Mouse (Mus musculus): ENCODE results near the gene Susd4.
A peak's percentile ranks its signal among the peaks of the same experiment; 100 is the strongest.

Susd4 gene

DNA sequence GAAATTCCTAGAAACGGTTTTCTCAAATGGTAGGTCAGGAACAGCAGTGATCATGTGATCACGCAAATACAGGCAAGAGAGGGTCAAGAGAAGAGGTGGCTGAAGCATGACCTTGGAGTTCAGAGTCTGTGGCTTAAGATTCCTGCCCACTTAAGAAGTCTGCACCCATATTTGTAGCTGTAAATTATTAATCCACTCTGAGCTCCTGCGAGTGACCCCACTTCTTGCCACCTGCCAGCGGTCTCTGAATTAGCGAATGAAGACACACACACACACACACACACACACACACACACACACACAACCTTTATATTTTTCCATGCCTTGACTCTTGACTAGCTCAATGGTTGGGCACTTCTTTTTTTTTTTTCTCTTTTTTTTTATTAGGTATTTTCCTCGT lies 99.7 kb downstream of the Susd4 start:
- DNase-seq = no peak

DNA sequence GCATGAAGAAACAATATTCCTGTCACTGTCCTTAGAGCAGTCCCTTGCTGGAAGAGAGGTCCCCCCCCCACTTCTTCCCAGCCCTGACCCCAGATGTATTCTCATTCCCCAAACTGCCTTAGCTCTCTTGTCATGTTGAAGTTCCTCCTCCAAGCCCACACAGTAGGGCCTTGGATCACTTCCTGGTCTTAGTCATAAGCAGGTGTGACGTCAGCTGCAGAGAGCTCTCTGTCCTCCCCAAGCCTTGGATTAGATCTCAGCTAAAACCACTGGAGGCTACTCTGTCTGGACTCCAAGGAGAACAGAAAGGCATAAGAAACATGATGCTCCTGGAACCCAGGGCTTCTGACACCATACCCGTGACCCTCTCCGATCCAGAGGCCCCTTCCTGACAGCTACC lies 104.2 kb downstream of the Susd4 start:
- no peak for DNase-seq

DNA sequence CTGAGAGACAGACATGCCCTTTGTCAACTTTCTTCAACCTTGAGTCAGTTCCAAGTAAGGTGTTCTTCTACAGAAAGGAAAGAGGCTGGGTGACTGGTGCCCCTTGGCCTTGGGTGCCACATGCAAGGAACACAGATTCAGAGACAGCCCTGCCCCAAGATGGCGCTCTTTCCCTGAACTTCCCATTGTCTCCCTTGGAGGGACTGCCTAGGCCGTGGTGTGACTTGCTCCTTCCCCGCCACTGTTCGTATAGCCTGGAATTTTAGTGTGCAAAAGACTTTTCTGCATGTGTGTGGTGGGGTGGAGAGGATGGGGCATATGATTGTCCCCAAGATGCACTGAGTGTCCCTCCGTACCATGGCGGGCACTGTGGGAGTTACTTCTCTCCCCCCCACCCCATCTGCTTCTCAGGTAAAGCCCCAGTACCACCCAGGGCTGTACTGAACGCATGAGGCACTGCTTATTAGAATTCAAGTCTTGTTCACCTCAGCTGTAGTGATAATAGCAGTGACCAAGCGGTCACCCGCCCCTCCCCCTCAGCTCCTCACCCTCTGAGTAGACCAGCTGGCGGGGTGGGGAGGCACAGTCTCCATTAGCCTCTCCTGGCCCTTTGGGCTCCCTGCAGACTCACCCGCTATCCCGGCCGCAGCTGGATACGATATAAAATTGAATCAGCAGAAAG lies 104.9 kb downstream of the Susd4 start:
- DNase-seq = no peak

DNA sequence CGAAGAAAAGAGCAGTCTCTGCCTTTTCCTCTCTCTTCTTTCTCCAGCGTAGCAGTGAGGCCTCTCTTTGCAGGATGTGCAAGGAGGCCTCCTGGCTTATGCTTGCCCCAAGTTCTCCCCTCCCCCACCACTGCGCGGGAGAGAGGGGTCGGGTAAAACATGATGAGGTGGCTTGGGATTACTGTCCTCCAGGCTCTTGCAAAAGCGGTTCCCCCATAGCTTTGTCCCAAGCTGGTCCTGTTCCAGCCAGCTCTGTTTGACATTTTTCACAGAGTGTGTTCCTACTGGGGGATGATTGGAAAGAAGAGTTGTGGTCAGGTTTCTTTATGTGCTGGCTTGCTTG lies 105.4 kb downstream of the Susd4 start:
- DNase-seq = no peak

DNA sequence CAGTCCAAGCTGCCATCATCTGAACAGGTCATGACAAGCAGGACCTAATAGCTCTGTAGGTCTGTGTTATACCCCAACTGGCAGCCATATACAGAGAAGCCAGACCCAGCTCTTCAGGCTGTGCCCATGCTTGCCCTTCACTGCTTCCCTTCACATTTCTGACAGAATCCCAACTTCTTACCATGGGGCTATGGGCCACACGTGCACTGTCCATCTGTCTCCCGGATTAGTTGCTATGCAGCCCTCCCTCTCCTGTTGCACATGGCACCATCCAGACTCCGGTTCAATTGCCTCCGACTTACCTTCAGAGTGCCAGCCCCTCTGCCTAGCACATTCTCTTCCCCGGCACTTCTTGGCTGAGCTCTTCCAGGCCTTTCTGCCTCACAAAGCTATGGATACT lies 114.5 kb downstream of the Susd4 start:
- DNase-seq = no peak

DNA sequence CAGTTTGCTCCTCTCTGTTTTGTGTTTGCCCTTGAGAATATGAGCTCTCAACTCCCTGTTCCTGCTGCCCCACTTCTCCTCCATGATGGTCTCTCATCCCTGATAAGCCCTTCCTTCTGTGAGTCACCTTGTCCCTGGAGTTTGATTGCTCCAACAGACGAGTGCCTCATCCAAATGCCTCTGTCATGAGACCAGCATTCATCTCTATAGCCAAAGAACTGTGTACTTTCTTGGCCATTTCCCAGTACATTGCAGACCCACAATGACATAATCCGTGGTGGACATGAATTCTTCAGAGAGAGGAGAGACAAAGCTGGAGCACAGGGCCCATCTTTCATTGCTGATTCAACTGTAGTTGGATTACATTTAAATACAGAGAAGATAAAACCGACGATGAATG lies 115.1 kb downstream of the Susd4 start:
- no peak for DNase-seq

DNA sequence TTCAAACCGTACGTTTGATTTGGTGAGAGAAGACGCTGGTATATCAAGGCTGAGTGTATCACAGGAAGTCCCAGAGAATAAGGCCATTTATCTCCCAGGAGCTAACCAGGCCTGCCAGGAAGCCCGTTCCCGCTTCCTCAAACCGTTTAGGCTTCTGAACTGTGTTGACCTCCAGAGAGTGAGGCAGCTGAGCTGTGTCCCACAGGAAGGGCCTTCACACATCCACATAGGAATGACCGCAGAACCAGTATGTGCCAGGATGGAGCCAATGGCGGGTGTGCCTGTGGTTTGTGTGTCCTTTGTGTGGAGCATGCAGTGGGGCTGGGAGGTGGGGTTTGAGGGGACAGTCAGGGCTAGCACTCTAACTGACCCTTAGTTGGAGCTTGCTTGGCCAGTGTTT lies 117.6 kb downstream of the Susd4 start:
- no peak for DNase-seq

DNA sequence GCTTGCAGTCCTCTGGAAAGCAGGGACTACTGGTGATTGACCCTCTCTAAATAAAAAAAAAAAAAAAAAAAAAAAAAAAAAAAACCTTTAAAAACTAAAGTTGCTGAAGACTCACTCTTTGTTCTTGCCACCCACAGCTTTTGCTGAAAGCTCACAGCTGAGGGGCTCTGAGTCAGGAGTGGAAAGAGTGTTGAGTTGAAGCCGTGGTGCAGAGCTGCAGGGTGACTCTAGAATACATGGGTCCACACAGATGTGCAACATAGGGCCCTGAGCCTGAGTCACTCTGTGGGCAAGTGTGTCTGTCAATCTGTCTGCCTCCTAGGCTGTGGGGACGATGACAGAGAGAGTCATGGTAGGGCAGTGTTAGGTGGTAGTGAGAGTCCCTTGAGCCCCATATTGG lies 119.0 kb downstream of the Susd4 start:
- no peak for DNase-seq

DNA sequence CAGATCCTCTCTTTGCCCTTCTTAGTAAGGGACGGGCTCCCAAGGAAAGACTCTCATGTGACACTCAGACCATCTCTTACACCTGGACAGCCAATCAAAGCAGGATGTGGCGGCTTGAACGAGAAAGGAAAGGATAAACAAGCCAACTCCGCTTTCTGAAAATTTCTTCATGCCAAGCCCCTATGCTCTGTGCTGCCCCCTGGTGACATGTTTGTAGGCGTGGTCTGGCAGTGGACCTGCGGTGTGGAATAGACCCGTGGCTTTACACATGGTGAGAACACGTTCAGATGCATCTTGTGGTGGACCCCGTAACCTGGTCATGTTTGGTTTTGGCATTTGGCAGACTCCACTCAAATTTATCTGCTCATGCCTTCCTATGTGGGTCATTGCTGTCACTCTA lies 132.0 kb downstream of the Susd4 start:
- peak; percentile 16 for DNase-seq

DNA sequence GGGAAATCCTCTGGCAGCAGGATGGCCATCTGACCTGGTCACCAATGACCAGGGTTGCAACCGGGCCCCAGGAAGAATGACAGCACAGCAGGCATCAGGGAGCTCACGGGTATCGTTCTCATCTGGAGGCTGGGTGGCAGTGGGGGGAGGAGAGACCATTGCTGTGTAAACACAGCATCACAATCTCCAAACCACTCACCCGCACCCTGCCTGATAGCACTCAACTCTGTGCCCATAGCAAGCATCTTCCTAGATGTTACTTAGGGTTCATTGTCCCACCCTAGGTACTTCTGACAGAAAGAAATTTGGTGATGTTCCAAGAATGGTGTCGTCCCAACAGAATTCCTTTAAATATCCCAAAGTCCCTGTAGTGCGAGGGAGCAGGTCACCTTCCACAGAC lies 133.4 kb downstream of the Susd4 start:
- no peak for DNase-seq

DNA sequence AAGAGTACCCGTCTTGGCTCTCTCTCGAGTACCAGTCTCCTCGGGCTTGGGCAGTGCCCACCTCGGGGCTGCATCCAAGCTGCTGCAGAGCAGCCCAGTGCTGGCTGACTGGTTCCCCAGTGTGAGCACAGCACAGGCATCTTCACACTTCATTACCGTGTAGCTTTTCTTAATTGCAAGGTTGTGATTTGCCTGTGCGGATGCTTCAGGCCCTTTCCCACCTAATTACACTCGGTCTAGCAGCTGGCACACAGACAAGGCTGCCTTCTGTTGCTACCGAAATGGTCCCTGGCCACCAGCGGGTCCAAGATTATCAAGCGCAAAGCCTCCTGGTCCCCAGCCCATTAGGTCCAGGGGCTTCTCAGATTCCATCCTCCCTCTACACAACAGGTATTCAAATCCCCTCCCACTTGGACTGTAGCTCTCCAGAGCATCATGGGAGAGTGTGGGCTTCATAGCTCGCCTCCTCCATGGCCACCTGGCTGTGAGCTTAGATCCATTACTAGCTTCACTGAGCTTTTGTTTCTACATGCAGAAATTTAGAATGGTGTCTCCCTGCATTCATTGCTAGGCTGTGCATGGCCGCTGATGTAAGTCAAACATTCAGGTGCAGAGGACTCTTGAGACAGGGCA lies 134.0 kb downstream of the Susd4 start:
- DNase-seq = peak; percentile 59

DNA sequence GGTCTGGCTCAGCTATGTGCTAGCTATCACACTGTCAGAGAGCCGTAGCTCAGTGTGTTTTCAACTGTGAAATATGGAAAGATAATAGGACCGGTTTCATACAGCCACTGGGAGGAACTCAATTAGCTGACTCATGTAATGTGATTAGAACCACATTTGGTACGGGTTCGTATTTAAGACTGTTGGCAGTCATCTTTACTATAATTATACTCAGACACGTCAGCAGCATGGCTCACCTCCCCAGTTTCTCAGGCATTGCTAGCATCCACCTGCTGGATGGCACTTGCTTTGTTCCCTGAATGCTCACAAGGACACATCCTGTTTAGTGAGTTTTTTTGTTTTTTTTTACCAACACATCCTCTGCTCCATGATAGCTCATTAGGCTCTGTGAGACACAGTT lies 138.4 kb downstream of the Susd4 start:
- DNase-seq = no peak

DNA sequence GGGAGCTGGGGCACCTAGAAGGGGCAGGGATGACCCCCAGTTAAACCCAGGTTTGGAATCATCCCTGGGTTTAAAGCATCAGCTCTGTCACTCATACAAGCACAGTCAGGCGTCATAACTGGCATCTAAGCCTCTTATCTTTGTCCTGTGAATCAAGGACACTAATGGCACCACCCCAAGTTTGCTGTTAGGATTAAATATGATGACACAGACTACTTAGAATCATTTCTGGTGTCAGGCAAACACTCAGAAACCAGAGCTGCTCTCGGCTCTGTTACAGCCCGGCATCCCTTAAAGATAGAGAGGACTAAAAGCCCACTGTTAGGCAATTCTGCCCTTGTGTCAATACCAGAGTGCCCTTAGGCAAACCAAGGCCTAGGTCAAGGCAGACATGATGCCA lies 139.2 kb downstream of the Susd4 start:
- DNase-seq = no peak

DNA sequence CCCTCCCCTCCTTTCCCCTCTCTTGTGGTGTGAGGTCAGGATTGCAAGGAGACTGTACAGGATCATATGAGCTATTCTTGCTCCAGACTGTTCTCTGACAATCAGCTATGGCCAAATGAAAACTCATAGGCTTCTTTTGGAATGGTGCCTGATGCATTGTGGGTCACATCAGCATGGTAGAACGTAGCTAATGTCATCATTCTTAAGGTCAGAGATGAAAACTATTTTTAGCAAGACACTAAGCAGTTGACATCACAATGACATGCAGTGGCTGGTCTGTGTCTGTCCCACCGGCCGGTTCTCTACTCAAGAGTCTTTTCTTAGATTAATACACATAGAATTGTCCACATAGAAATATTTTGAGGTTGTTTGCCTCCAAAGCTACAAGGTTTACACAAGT lies 142.0 kb downstream of the Susd4 start:
- no peak for DNase-seq

DNA sequence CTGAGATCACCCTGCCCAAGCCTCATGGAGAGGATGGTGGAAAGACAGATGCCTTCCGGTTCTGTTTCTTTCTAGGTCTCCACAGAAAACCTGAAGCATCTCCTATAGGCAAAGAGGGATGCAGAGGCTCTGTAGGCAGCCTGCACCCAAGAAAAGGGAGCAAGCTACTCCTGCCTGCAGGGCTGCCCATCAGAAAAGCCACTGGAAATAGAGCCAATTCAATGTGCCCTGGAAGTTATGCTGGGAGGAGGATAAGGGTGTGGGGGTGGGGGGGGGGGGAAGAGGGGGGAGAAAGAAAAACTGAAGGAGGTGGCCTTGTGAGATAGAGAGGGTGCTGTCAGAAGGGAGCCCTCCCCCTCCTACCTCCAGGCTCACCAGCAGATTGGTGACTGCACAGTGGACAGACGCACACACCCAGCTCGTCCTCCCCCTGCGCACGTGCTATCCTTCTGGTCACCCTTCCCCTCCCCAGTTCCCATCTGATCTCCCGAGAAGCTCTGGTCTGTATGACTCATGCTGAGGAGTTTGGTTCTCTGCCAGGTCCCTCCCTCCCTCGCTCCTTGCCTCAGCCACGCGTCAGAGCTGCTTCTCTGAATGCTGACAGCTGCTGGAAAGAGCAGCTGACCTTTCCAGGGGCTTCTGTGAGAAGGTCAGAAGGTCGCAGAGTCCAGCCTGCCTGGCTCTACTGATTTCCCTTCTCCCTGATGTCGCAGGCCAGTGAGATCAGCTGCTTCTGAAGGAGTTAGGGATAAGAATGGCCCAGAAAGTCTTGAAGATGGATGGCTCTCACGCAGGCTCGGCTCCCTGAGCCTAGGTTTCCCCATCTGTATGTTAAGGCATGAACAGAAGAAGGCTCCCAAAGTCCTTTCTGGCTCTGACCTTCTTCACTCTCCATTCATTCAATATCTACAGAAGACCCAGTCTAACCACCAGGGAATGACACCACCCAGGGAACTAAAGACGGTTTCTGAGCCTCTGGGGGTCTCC lies 144.7 kb downstream of the Susd4 start:
- DNase-seq = peak; percentile 44

DNA sequence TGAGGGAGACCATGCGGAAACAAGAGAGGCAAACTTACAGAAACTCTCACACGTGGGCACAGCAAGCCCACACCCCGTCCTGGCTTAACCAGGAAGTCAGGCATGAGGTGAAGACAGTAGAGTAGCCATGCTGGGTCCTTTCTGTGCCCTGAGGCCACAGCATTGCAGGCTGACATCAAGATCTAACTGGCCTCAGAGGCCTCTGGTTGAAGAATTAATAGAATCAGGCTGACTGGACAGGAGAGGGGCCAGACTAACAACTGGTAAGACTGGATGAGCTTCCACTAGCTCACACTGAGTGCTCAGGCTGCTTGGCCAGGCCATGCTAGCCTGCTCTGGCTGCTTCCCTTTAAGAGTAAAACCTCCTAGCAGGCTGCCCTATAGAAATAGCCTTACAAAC lies 145.4 kb downstream of the Susd4 start:
- no peak for DNase-seq

DNA sequence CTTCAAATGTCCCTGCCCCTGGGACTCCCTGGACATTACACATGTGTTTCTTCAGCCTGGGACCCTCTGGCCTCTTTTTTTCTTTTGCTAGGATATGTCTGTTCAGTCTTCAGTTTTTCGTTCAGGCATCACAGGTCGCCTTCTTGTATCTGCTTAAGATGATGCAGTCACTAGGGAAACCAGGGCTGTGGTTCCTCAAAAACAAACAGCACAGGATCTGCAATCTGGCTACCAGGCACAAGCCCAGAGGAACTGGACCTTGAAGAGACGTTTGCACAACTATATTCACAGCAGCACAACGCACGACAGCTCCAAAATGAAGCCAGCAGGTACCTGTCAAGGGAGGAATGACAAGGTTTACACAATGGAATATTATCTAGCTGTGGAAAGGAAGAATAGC lies 145.9 kb downstream of the Susd4 start:
- no peak for DNase-seq

DNA sequence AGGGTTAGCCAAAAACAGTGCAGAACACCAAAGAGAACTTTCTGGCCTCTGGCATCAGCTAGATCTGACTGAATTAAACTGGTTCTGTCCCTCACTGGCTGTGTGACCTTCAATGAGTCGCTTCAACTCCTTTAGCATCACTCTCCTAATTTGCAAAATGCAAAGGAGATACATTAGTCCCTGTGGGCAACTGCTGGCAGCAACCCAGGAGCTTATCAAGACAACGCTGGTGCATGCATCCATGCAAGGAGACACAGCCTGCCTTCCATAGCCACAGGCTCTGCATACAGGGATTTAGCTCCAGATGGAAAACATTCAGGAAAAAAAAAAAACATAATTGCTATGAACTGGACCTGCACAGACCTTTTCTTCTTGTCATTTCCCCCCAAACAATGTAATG lies 148.9 kb downstream of the Susd4 start:
- no peak for DNase-seq

DNA sequence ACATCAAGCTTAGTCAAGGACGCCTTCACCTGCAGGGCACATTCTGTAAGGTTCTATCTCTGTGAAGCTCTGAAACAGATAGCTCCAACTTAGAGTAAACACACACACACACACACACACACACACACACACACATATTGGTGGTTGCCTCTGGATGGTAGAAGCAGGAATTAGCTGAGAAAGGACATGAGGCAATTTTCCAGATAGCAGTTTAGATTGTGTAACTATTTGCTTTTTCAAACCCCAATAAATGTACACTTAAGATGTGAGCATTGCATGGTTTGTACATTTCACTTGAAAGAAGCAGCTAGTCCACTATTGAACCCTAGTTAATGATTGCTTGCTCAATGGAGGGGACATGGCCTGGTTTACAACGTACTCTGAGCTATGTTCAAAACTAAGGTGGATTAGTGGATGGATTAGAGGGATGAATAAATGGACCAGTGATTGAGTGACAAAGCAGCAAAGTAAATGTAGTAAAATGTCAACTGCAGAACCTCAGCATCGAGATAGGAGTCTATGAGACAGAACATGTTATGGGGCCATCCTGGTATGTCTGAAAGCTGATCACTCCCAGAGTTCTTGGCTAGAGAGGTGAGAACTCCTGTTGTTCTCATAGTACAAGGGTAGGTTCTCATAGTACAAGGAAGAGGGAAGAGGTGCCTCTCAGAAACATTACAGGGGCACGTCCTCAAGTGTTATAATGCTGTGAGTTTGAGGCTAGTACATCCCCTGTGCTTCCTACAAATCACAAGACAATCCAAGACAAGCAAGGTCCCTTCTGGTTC lies 150.7 kb downstream of the Susd4 start:
- no peak for DNase-seq

DNA sequence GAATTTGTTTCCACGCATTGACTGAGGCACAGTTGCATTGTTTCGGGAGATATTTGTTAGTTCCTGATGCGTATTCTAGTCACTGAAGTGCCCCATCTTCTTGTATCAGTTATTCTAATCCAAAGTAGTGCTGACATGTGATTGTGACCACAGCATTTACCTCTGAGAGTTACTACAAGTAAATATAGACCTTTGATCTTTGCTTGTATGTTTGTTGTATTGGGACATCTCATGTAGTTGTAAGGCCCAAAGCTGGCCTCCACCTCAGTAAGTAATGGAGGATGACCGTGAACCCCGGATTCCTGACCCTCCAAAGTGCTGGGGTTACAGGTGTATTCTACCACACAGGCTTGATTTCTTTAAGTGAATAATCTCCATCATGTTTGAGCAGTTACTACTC lies 152.5 kb downstream of the Susd4 start:
- DNase-seq = no peak

DNA sequence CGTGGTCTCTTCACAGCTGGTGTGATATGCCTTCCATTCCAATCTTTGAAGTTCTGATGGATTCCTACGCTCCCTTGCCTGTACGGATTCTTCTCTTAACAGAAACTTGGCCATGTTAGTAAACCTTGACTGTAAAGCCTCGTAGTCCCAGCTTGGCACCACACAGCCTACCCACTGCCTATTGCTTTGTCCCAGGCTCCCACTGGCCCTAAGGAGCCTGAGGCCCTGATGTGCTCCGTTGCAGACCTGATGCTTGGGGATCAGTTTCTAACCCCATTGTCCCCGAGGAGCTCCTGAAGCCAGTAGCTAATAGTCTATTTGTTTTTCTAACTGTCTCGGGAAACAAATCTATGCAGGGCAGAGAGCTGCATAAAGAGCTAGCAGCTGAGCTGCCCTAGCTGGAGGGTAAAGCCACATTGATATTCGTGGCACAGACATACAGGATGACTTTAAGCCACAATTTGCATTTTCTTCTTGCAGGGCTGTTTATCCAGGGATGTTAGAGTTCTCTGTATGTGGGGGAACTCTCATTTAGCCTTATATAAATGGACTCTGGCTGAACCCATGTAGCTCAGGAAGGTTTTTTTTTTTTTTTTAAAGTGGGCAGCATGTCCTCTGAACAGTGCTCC lies 155.2 kb downstream of the Susd4 start:
- DNase-seq = no peak

DNA sequence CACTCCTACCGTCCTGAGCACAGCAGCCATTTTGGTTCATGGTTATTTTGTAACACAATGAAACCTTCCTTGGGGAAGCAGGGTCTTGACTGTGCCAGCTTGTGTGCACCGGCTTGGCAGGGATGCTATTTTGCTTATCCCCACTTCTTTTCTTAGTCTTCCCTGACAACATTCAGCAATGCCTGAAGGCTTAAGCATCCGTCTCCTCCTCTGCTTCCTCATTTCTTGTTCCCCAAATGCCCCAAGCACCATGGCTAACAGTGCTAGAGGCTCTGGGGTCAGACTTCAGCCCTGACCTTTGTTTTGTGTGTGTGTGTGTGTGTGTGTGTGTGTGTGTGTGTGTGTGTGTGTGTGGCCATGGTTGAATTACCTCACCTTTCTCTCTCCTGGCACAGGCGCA lies 159.2 kb downstream of the Susd4 start:
- DNase-seq = no peak

DNA sequence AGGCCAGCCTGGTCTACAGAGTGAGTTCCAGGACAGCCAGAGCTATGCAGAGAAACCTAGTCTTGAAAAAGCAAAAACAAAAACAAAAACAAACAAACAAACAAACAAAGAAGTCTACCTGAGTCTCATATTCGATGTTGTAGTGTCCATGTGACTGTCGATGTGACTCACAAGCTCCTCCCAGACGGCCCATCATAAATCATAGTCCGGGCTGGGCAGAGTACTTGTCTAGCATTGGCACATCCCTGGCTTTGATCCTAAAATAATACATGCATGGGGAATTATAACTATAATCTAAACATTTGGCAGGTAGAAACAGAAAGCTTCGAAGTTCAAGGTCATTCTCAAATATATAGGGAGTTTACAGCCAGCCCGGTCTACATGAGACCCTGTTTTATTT lies 162.8 kb downstream of the Susd4 start:
- DNase-seq = no peak
